Mouse (Mus musculus): ENCODE measurements at regions not wholly inside any gene's neighbourhood (a gene's known extent, or its start where the extent isn't known, plus 50 kb on each side); places are given as distances from the start of the nearest gene placed in this dataset.

GRCm38 (mm10) chr12:43762151-43762550 lies 448.0 kb downstream of the Dnajb9 start:
- Histone ChIP-seq H3K27ac (ENCODE audit: insufficient read depth, low read length) (no peak overlapping the region), H3K4me1 (ENCODE audit: control insufficient read depth, insufficient read depth, low read length) (no peaks in the 10 kb centered on the region), H3K4me3 (ENCODE audit: insufficient read depth, low read length) (no peak overlapping the region)
- no peak for TF ChIP-seq CTCF (IDR thresholded peaks at IDR 0.05; ENCODE audit: extremely low read depth, insufficient read depth, low read length)
- TF ChIP-seq POLR2A (IDR thresholded peaks at IDR 0.05; ENCODE audit: extremely low read depth, insufficient read depth, low read length): no peak

Measured in cortical plate, adult 2 months (tissue).